Mouse (Mus musculus): ENCODE results near the gene Wdr49.
"Not testable (repeated sequence)": the region's sequence is repeated elsewhere in the genome, so short reads cannot be mapped to it uniquely, and the experiment has no call there.

Gene Wdr49

GRCm38 (mm10) chr3:75301072-75301471 is 180.9 kb downstream of the Wdr49 start:
- DNase-seq (ENCODE audit: low read depth) = no peak

- not testable (repeated sequence) for DNase-seq (ENCODE audit: low read depth)
Measured at GRCm38 (mm10) chr3:75299464-75299863, 182.5 kb downstream of the Wdr49 start.

GRCm38 (mm10) chr3:75297758-75298111 is 184.2 kb downstream of the Wdr49 start:
- DNase-seq (ENCODE audit: low read depth) = no peak

- no peak for DNase-seq (ENCODE audit: low read depth)
Measured at GRCm38 (mm10) chr3:75297026-75297757, 184.8 kb downstream of the Wdr49 start.

GRCm38 (mm10) chr3:75293243-75293642 is 188.7 kb downstream of the Wdr49 start:
- no peak for DNase-seq (ENCODE audit: low read depth)

- DNase-seq (ENCODE audit: low read depth) = no peak
Measured at GRCm38 (mm10) chr3:75277455-75277854, 204.5 kb downstream of the Wdr49 start.

GRCm38 (mm10) chr3:75276522-75276921 is 205.4 kb downstream of the Wdr49 start:
- DNase-seq (ENCODE audit: low read depth) = no peak

- DNase-seq (ENCODE audit: low read depth) = no peak
Measured at GRCm38 (mm10) chr3:75275127-75275526, 206.8 kb downstream of the Wdr49 start.

- DNase-seq (ENCODE audit: low read depth) = no peak
Measured at GRCm38 (mm10) chr3:75269978-75270377, 212.0 kb downstream of the Wdr49 start, which contains the start of gene Serpini2. TSS of gene Serpini2 (minus strand) at chr3:75270078.

- no peak for DNase-seq (ENCODE audit: low read depth)
Measured at GRCm38 (mm10) chr3:75259356-75259755, 222.6 kb downstream of the Wdr49 start.

Data from 416B (cell line).